Mouse (Mus musculus): Measurements from ENCODE around the gene Dmbt1. TPM values are rescaled to one million over a fixed set of nuclear protein-coding genes. Genes with fewer than 3 reads are reported as not detected.

Dmbt1 gene
- polyA plus RNA-seq, 1 experiment = not detected

DNA sequence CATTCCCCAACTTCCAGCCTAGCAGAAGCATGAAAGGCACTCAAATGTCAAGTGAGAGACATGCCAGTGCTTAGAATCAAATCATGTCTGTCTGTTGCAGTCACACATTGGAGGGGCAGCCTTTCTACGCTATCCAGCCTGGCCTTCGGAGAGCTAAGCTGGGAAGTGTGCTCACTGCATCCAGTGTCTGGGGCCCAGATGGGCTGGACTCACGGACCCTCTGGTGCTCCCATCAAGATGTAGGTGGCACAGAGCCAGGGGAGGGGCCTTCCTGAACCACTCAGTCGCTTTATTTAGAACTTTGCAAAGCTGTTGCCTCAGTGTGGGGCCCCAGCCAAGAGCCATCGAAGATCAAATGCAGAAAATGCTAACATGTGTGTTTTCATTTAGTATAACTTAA lies 43.7 kb upstream of the Dmbt1 start:
- peaks cover 3% of the 10 kb centered on the region for H3K4me1 ChIP-seq (ENCODE audit: control insufficient read depth, insufficient read depth, low read length)
- no peaks in the 10 kb centered on the region; the same call in 1 of the 2 replicates for H3K36me3 ChIP-seq (ENCODE audit: control insufficient read depth, insufficient read depth, low read length, poor library complexity, severe bottlenecking)
- H3K9ac ChIP-seq (ENCODE audit: low read depth, poor library complexity, severe bottlenecking) = no peak overlapping the region
- TF ChIP-seq POLR2A (IDR thresholded peaks at IDR 0.05; ENCODE audit: insufficient read depth, low read length) (no peak), CTCF (IDR thresholded peaks at IDR 0.05; ENCODE audit: low read depth, low read length) (no peak), EP300 (IDR thresholded peaks at IDR 0.05; ENCODE audit: insufficient read depth, low read depth, low read length) (no peak)
- H3K27ac ChIP-seq (ENCODE audit: insufficient read depth, low read length) = no peak overlapping the region
- no peaks in the 10 kb centered on the region for H3K9me3 ChIP-seq (replicated peaks; ENCODE audit: control insufficient read depth, insufficient read depth, low read length, poor library complexity, severe bottlenecking)
- no peak overlapping the region for H3K4me3 ChIP-seq (ENCODE audit: low read depth, low read length)
- H3K27me3 ChIP-seq (ENCODE audit: control insufficient read depth, insufficient read depth, low read length, poor library complexity, severe bottlenecking) = no peaks in the 10 kb centered on the region

GRCm38 (mm10) chr7:130989371-130989770 lies 42.5 kb upstream of the Dmbt1 start:
- H3K36me3 ChIP-seq (ENCODE audit: control insufficient read depth, insufficient read depth, low read length, poor library complexity, severe bottlenecking) = no peaks in the 10 kb centered on the region; the same call in 1 of the 2 replicates
- H3K27me3 ChIP-seq (ENCODE audit: control insufficient read depth, insufficient read depth, low read length, poor library complexity, severe bottlenecking) = no peaks in the 10 kb centered on the region
- no peaks in the 10 kb centered on the region for H3K9me3 ChIP-seq (replicated peaks; ENCODE audit: control insufficient read depth, insufficient read depth, low read length, poor library complexity, severe bottlenecking)
- TF ChIP-seq EP300 (IDR thresholded peaks at IDR 0.05; ENCODE audit: insufficient read depth, low read depth, low read length) (no peak), CTCF (IDR thresholded peaks at IDR 0.05; ENCODE audit: low read depth, low read length) (no peak), POLR2A (IDR thresholded peaks at IDR 0.05; ENCODE audit: insufficient read depth, low read length) (no peak)
- no peak overlapping the region for H3K4me3 ChIP-seq (ENCODE audit: low read depth, low read length)
- no peak overlapping the region for H3K27ac ChIP-seq (ENCODE audit: insufficient read depth, low read length)
- no peak overlapping the region for H3K9ac ChIP-seq (ENCODE audit: low read depth, poor library complexity, severe bottlenecking)
- peaks cover 3% of the 10 kb centered on the region for H3K4me1 ChIP-seq (ENCODE audit: control insufficient read depth, insufficient read depth, low read length)

GRCm38 (mm10) chr7:130991174-130991789 lies 40.6 kb upstream of the Dmbt1 start:
- no peak overlapping the region for H3K9ac ChIP-seq (ENCODE audit: low read depth, poor library complexity, severe bottlenecking)
- no peaks in the 10 kb centered on the region for H3K9me3 ChIP-seq (replicated peaks; ENCODE audit: control insufficient read depth, insufficient read depth, low read length, poor library complexity, severe bottlenecking)
- no peak overlapping the region for H3K4me3 ChIP-seq (ENCODE audit: low read depth, low read length)
- H3K27me3 ChIP-seq (ENCODE audit: control insufficient read depth, insufficient read depth, low read length, poor library complexity, severe bottlenecking) = no peaks in the 10 kb centered on the region
- TF ChIP-seq CTCF (IDR thresholded peaks at IDR 0.05; ENCODE audit: low read depth, low read length) (no peak), POLR2A (IDR thresholded peaks at IDR 0.05; ENCODE audit: insufficient read depth, low read length) (no peak), EP300 (IDR thresholded peaks at IDR 0.05; ENCODE audit: insufficient read depth, low read depth, low read length) (no peak)
- H3K4me1 ChIP-seq (ENCODE audit: control insufficient read depth, insufficient read depth, low read length) = peaks cover 3% of the 10 kb centered on the region
- no peaks in the 10 kb centered on the region for H3K36me3 ChIP-seq (ENCODE audit: control insufficient read depth, insufficient read depth, low read length, poor library complexity, severe bottlenecking)
- H3K27ac ChIP-seq (ENCODE audit: insufficient read depth, low read length) = no peak overlapping the region

- no peak overlapping the region for H3K27ac ChIP-seq (ENCODE audit: insufficient read depth, low read length)
- no peaks in the 10 kb centered on the region for H3K27me3 ChIP-seq (ENCODE audit: control insufficient read depth, insufficient read depth, low read length, poor library complexity, severe bottlenecking)
- TF ChIP-seq POLR2A (IDR thresholded peaks at IDR 0.05; ENCODE audit: insufficient read depth, low read length) = no peak
- no peak for TF ChIP-seq EP300 (IDR thresholded peaks at IDR 0.05; ENCODE audit: insufficient read depth, low read depth, low read length)
- TF ChIP-seq CTCF (IDR thresholded peaks at IDR 0.05; ENCODE audit: low read depth, low read length) = no peak
- no peak overlapping the region for H3K9ac ChIP-seq (ENCODE audit: low read depth, poor library complexity, severe bottlenecking)
- H3K4me3 ChIP-seq (ENCODE audit: low read depth, low read length) = no peak overlapping the region
- no peaks in the 10 kb centered on the region for H3K36me3 ChIP-seq (ENCODE audit: control insufficient read depth, insufficient read depth, low read length, poor library complexity, severe bottlenecking)
- H3K4me1 ChIP-seq (ENCODE audit: control insufficient read depth, insufficient read depth, low read length) = peaks cover 3% of the 10 kb centered on the region
- no peaks in the 10 kb centered on the region for H3K9me3 ChIP-seq (replicated peaks; ENCODE audit: control insufficient read depth, insufficient read depth, low read length, poor library complexity, severe bottlenecking)
Observed at GRCm38 (mm10) chr7:130993907-130994306, 37.9 kb upstream of the Dmbt1 start.

- no peak overlapping the region for H3K9ac ChIP-seq (ENCODE audit: low read depth, poor library complexity, severe bottlenecking)
- TF ChIP-seq EP300 (IDR thresholded peaks at IDR 0.05; ENCODE audit: insufficient read depth, low read depth, low read length) (no peak), CTCF (IDR thresholded peaks at IDR 0.05; ENCODE audit: low read depth, low read length) (no peak), POLR2A (IDR thresholded peaks at IDR 0.05; ENCODE audit: insufficient read depth, low read length) (no peak)
- peaks cover 1% of the 10 kb centered on the region; the same call in 1 of the 2 replicates for H3K27me3 ChIP-seq (ENCODE audit: control insufficient read depth, insufficient read depth, low read length, poor library complexity, severe bottlenecking)
- no peaks in the 10 kb centered on the region for H3K4me1 ChIP-seq (ENCODE audit: control insufficient read depth, insufficient read depth, low read length)
- no peak overlapping the region for H3K27ac ChIP-seq (ENCODE audit: insufficient read depth, low read length)
- peaks cover 5% of the 10 kb centered on the region for H3K9me3 ChIP-seq (replicated peaks; ENCODE audit: control insufficient read depth, insufficient read depth, low read length, poor library complexity, severe bottlenecking)
- no peaks in the 10 kb centered on the region for H3K36me3 ChIP-seq (ENCODE audit: control insufficient read depth, insufficient read depth, low read length, poor library complexity, severe bottlenecking)
- no peak overlapping the region for H3K4me3 ChIP-seq (ENCODE audit: low read depth, low read length)
Observed at GRCm38 (mm10) chr7:131001976-131002726, 29.7 kb upstream of the Dmbt1 start.

DNA sequence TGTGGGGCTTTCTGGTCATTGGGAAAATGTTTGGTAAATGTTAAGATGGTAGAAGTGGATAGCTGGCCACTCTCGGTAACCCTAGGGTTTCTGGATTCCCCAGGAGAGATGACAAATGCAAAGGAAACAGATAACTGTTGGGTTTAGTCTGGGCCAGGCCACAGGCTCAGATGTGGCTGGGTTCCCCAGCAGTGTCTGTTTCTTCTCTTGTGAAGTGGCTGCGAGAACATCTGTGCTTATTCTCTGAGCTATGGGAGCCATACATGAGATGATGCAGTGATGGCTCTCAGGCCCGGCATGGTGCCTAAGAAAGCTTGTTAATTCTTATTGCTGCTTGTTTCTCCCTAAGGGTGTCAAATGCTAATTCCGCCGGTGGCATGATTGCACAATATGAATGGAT lies 27.8 kb upstream of the Dmbt1 start:
- Histone ChIP-seq H3K27me3 (ENCODE audit: control insufficient read depth, insufficient read depth, low read length, poor library complexity, severe bottlenecking) (peaks cover 1% of the 10 kb centered on the region; the same call in 1 of the 2 replicates), H3K36me3 (ENCODE audit: control insufficient read depth, insufficient read depth, low read length, poor library complexity, severe bottlenecking) (no peaks in the 10 kb centered on the region), H3K9ac (ENCODE audit: low read depth, poor library complexity, severe bottlenecking) (no peak overlapping the region), H3K27ac (ENCODE audit: insufficient read depth, low read length) (no peak overlapping the region), H3K9me3 (replicated peaks; ENCODE audit: control insufficient read depth, insufficient read depth, low read length, poor library complexity, severe bottlenecking) (peaks cover 5% of the 10 kb centered on the region), H3K4me1 (ENCODE audit: control insufficient read depth, insufficient read depth, low read length) (no peaks in the 10 kb centered on the region), H3K4me3 (ENCODE audit: low read depth, low read length) (no peak overlapping the region)
- TF ChIP-seq EP300 (IDR thresholded peaks at IDR 0.05; ENCODE audit: insufficient read depth, low read depth, low read length) (no peak), CTCF (IDR thresholded peaks at IDR 0.05; ENCODE audit: low read depth, low read length) (no peak), POLR2A (IDR thresholded peaks at IDR 0.05; ENCODE audit: insufficient read depth, low read length) (no peak)
